Mouse (Mus musculus): ENCODE results near the gene Sycp2.
"Not testable (repeated sequence)": the region's sequence is repeated elsewhere in the genome, so short reads cannot be mapped to it uniquely, and the experiment has no call there.

The Sycp2 gene

DNA sequence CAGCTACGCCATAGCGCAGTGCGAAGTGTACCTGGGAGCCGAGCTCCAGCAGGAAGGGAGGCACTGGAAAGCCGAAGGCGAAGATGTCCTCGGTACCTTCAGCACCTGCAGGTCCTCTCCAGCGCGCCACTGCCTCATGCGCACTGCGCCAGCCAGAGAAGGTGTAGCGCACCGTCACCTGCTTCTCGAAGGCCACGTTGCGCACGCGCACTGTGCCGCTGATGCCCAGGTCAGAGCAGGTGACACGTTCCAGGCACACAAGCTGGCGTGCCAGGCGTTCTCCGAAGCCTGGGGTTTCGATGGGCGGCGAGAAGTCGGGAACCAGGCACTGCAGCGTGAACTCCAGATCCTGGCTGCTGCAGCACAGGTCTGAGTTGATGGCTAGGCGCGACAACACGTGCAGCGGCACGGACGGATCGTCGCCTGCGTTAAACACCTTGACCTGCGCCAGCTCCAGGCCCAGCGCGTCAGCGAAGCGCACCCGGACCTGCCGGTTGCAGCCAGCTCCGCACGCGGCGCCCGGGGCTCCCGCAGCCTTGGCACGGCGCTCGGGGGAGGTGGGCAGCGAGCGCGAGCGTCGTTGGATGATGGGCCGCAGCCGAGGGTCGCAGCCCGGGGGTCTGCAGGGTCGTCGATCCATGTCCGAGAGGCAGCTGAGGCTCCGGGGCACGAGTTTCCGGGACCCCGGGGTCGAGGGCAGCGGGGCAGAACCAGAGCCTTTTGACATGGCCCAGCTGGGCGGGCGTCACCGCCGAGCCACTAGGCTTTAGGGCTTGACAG is 6.2 kb upstream of the Sycp2 start:
- DNase-seq (ENCODE audit: low spot score in 2 of 2), result no peak

- no peak for DNase-seq (ENCODE audit: low spot score in 2 of 2)
These were observed 5.6 kb upstream of the Sycp2 start for GRCm38 (mm10) chr2:178413081-178413480.

DNA sequence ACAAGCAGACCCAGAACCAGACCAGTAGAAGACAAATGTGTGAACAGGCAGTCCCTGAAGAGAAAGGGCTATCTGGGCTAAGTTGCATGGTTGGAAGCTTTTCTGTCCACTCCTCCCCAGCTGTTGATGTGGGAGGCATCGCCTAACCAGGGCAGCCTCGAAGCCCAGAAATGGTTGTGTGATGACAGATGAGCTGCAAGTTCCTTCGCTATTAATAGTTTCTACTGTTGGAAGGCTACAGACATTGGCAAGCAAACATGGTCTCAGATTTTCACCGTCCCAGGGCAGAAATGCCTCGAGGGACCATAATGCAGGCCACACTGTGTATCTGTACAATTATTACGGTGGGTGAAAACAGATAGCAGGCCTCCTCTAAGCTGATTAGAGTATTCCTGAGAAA is 5.1 kb upstream of the Sycp2 start:
- no peak for DNase-seq (ENCODE audit: low spot score in 2 of 2)

DNA sequence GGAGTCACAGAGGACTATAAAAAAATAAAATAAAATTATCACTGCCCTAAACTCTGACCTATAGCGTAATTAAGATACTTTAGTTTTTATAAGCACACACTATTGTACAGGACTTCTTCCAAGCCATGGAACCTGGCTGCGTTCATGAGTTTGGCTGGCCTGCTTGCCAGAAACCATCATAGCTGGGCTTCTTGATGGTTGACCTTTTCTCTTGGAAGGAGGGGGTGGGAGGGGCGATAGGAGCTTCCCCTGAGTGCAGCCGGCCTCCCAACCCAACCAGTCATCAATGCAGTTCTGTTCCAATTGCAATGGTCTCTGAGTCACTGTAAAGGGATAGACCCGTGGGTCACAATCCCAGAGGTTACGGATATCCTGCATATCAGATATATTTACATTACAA is 2.8 kb upstream of the Sycp2 start:
- no peak for DNase-seq (ENCODE audit: low spot score in 2 of 2)

- no peak for DNase-seq (ENCODE audit: low spot score in 2 of 2)
These were observed 1.5 kb upstream of the Sycp2 start for GRCm38 (mm10) chr2:178409024-178409423.

DNA sequence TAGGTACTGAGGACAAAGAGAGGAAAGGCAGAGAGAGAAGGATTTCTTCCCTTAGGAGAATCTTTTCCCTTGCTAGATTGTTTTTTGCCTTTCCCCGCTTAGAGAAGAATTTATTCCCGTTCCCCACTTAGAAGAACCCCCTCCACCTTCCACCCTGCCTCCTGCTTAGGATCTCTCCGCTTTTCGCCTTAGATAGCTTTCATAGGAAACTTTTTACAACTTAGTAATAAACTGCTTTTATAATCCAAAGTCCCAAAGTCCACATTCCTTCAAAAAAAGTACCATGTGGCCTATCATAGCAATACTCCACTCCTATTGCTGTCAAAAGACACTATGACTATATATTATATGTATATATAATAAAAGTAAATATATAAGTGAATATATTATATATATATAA is 64.9 kb downstream of the Sycp2 start:
- DNase-seq (ENCODE audit: low spot score in 2 of 2), result no peak

DNA sequence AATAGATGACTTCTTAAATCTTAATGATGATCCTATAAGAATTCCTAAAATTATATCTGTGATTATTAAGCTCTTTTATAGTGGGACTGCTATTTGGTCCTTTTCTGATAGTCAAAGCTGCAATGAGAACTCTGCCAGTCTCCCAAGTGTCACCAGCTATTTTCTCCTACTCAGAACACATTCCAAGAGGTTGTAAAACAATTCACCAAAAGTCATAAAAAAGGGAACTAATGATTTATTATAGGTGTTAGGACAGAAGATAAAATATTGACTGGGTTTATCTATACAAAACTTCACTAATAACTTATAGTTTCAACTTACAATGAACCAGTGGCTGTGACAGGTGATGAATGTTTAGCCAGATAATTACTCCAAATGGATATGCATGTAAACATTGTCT is 65.4 kb downstream of the Sycp2 start:
- DNase-seq (ENCODE audit: low spot score in 2 of 2), result not testable (repeated sequence)

DNA sequence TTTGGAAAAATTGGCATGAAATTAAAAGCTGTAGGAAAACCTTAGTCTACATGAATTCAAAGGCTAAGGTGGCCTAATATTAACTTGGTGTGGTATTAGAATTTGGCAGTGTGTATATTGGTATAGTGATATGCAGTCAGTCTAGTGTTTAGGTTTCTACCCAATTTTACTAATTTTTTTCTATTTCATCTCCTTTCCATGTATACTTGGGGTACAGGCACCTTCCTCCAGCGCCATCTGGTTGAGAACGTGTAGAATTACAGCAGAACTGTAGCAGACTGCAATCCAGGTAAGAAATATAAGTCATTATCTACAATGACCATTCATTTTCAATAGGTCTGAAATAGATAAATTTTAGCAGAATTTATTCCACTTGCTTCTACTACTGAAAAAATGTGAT is 68.4 kb downstream of the Sycp2 start:
- DNase-seq (ENCODE audit: low spot score in 2 of 2), result no peak

- no peak for DNase-seq (ENCODE audit: low spot score in 2 of 2)
These were observed 69.6 kb downstream of the Sycp2 start for GRCm38 (mm10) chr2:178337878-178338277.

DNA sequence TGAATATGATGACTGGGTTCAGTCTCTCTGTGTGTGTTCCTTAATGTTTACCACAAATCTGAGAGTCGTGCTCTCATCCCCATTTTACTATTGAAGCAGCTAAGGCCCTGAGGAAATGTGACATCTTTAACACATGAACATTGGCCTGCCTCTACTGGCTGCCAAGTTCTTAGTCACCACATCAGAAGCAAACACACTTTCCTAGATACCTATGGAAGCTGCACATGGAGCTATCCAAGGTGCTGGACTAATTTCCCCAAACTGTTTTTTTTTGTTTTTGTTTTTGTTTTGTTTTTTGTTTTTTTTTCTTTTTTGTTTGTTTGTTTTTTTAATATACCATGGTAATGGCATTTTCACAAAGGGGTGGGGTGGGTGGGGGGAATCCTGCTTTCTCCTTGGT is 77.5 kb downstream of the Sycp2 start:
- DNase-seq (ENCODE audit: low spot score in 2 of 2), result no peak

- no peak for DNase-seq (ENCODE audit: low spot score in 2 of 2)
These were observed 77.9 kb downstream of the Sycp2 start for GRCm38 (mm10) chr2:178329551-178329950.

- no peak for DNase-seq (ENCODE audit: low spot score in 2 of 2)
These were observed 79.9 kb downstream of the Sycp2 start for GRCm38 (mm10) chr2:178327466-178328040.

DNA sequence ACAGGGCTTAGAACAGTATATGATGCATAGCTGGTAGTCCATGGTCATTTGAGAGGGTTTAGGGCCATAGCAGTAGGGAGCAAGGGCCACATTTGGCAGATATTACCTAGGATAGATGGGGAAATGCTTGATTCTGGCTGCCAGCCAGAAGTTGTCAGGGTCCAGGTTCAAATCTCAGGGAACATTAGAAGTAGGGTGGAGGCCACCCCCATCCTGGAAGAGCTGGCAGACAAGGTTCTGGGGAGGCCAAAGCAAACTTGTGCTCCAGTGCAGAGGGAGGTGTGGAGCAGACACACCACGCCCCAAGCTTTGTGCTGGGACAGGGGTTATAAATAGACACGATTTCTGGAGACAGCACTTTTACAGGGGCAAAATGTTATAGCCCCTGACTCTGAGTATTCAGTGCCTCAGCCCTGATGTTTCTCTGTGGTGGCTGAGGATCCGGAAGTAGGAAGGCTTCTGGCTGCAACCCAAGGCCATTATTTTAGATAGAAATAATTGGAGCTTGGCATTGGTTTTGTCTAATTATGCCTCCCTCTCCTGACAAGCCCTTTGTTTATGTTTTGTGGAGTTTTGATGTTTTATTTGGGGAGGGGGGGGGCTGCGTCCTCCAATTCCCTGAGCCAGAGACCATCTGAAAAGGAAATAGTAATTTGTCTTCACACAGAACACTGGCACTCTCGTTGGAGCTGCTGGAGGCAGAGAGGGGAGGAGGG is 80.6 kb downstream of the Sycp2 start:
- DNase-seq (ENCODE audit: low spot score in 2 of 2), result no peak

GRCm38 (mm10) chr2:178326067-178326466 is 81.4 kb downstream of the Sycp2 start:
- DNase-seq (ENCODE audit: low spot score in 2 of 2), result no peak

DNA sequence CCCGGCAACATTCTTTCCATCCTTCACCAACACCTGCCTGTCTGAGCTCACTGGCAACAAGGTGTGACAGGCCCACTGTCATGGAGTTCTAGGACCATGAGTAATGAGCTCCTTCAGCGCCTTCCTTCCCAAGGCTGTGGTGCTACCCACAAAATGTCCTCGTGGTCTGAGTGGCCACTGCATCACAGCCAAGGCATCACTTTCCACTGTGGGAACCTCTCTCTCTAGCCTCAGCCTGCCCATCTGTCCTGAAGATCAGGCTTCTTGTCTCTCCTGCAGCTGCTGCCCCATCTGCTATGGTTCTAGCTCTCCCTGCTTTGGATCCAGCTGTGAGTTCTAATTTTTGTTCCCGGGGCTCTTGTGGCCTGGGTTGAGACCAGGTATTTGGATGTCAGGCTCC is 82.7 kb downstream of the Sycp2 start:
- DNase-seq (ENCODE audit: low spot score in 2 of 2), result no peak

GRCm38 (mm10) chr2:178324410-178324809 is 83.1 kb downstream of the Sycp2 start:
- DNase-seq (ENCODE audit: low spot score in 2 of 2), result no peak

DNA sequence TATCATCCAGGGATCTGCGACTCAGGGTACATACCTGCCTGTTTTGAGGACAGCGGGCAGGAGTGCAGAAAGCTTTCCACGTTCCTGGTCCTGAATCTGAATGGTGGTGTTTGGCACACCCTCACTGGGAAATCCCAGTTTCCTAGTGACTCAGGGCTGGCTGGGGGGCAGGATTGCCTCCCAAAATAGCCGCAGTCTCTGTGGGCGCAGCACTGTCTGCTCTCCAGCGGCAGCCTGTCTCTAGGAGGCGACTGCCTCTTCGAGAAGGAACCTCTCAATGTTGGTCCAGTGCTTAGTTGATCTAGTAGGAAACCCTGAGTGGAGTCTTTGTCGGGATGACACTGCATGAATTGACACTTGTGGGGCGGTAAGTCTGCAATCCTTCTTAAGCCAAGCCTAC is 86.2 kb downstream of the Sycp2 start:
- no peak for DNase-seq (ENCODE audit: low spot score in 2 of 2)

GRCm38 (mm10) chr2:178319766-178320165 is 87.7 kb downstream of the Sycp2 start:
- DNase-seq (ENCODE audit: low spot score in 2 of 2), result no peak

DNA sequence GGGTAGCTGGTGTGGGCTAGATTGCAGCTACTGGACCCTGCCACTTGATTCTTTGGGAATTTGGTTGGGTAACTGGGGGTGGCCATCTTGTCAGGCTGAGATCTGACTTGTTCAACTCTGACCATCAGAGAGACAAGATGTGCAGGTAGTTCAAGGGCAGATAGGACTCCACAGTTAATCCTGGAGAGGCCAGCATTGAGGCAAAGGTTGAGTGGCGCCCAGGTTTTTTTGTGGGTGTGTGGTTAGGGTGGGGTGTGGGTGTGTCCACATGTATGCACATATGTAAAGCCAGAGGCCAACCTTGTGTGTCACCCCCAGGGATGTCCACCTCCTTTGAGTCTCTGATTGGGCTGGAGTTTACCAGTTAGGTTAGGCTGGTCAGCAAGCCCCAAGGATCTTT is 91.2 kb downstream of the Sycp2 start:
- DNase-seq (ENCODE audit: low spot score in 2 of 2), result no peak

- DNase-seq (ENCODE audit: low spot score in 2 of 2), result no peak
These were observed 93.9 kb downstream of the Sycp2 start for GRCm38 (mm10) chr2:178313539-178313938.

GRCm38 (mm10) chr2:178304669-178305068 is 102.8 kb downstream of the Sycp2 start:
- DNase-seq (ENCODE audit: low spot score in 2 of 2), result no peak

DNA sequence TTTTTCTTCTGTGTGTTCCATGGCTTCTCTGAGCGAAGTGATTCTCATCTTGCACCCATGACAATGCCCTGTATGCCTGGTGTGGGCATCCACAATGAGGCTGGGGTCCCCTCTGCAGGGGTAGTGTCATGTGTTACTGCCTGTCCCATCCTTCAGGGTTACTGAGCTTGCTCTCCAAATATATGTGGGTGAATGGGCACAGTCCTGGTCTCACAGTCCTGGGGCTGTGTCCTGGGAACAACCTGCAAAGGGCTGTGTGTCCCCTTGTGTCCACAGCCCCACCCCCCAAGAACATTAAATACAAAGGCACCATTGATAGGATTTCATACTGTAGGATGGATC is 103.3 kb downstream of the Sycp2 start:
- no peak for DNase-seq (ENCODE audit: low spot score in 2 of 2)

Measured in spleen, postnatal 10 days (tissue).